Mouse (Mus musculus) testis, adult 2 months (tissue): ENCODE results near the gene Cntd1. TPM values are rescaled to one million over a fixed set of nuclear protein-coding genes. Genes with fewer than 3 reads are reported as not detected.
A peak's percentile ranks its signal among the peaks of the same experiment; 100 is the strongest.
"Not testable (repeated sequence)": the region's sequence is repeated elsewhere in the genome, so short reads cannot be mapped to it uniquely, and the experiment has no call there.

Experiments used
- H3K27ac ChIP-seq: fragments of 200-500 bp; 2 replicates; pipeline ENCODE4 v1.5.1; 2012; ENCODE audit warnings: low read depth, low read length; ENCODE audit not compliant: control insufficient read depth, insufficient read depth
- H3K27me3 ChIP-seq: fragments of 200-500 bp; 2 replicates; pipeline ENCODE4 v1.6.1; 2012; ENCODE audit warnings: mild to moderate bottlenecking, low read length, moderate library complexity; ENCODE audit not compliant: control insufficient read depth, insufficient read depth
- H3K36me3 ChIP-seq: fragments of 200-500 bp; 2 replicates; pipeline ENCODE4 v1.6.1; 2012; ENCODE audit warnings: mild to moderate bottlenecking, low read length; ENCODE audit not compliant: control insufficient read depth, insufficient read depth
- H3K4me1 ChIP-seq: fragments of 200-500 bp; 2 replicates; pipeline ENCODE4 v1.6.1; 2012; ENCODE audit warnings: low read length; ENCODE audit not compliant: control insufficient read depth, insufficient read depth
- H3K4me3 ChIP-seq: fragments of 200-500 bp; 2 replicates; pipeline ENCODE4 v1.5.1; 2012; ENCODE audit warnings: low read depth, mild to moderate bottlenecking, low read length, moderate library complexity, mixed read lengths; ENCODE audit not compliant: control insufficient read depth
- CTCF ChIP-seq: fragments of 200-500 bp; IDR thresholded peaks from 2 replicates; pipeline ENCODE4 v1.5.1; 2012; ENCODE audit warnings: low read depth, mild to moderate bottlenecking, inconsistent platforms, low read length, moderate library complexity; ENCODE audit not compliant: control insufficient read depth, insufficient read depth, insufficient replicate concordance
- POLR2A ChIP-seq: fragments of 200-500 bp; IDR thresholded peaks from 2 replicates; pipeline ENCODE4 v1.6.1; 2012; ENCODE audit warnings: low read depth, mild to moderate bottlenecking, inconsistent platforms, low read length, moderate library complexity; ENCODE audit not compliant: control insufficient read depth
- polyA plus RNA-seq: library from polyadenylated mRNA; depleted of rRNA; stranded (reverse); fragments of >200 nt; gene quantifications from 2 replicates; pipeline ENCODE4 v1.2.3, GENCODE M21; 2012

Gene Cntd1
- polyA plus RNA-seq, 1 experiment, result 54.6 TPM

GRCm38 (mm10) chr11:101315082-101315650 is 36.4 kb downstream of the Cntd1 start:
- peak overlapping the region; percentile 99 for H3K27ac ChIP-seq
- no peaks in the 10 kb centered on the region for H3K27me3 ChIP-seq
- TF ChIP-seq POLR2A (no peak), CTCF (no peak)
- H3K4me1 ChIP-seq, result peaks cover 6% of the 10 kb centered on the region
- peaks cover 1% of the 10 kb centered on the region; the same call in 1 of the 2 replicates for H3K36me3 ChIP-seq
- peak overlapping the region; percentile 100 for H3K4me3 ChIP-seq

GRCm38 (mm10) chr11:101315665-101316500 is 37.1 kb downstream of the Cntd1 start, which contains the start of gene Psme3:
Psme3 (plus strand) TSS chr11:101316213.
- peaks cover 1% of the 10 kb centered on the region; the same call in 1 of the 2 replicates for H3K36me3 ChIP-seq
- H3K4me3 ChIP-seq, result peak within 1 kb of the TSS; percentile 100
- peaks cover 6% of the 10 kb centered on the region for H3K4me1 ChIP-seq
- peak within 1 kb of the TSS; percentile 99 for H3K27ac ChIP-seq
- TF ChIP-seq POLR2A, result peak; percentile 83
- no peak for TF ChIP-seq CTCF
- H3K27me3 ChIP-seq, result no peaks in the 10 kb centered on the region

- H3K27me3 ChIP-seq, result no peaks in the 10 kb centered on the region
- H3K36me3 ChIP-seq, result peaks cover 1% of the 10 kb centered on the region; the same call in 1 of the 2 replicates
- peaks cover 6% of the 10 kb centered on the region for H3K4me1 ChIP-seq
- peak overlapping the region; percentile 99 for H3K27ac ChIP-seq
- TF ChIP-seq POLR2A, result peak; percentile 70; the same call in 1 of the 2 replicates
- TF ChIP-seq CTCF, result no peak
- H3K4me3 ChIP-seq, result peak overlapping the region; percentile 100
Observed at GRCm38 (mm10) chr11:101316501-101316917, 37.7 kb downstream of the Cntd1 start.

GRCm38 (mm10) chr11:101323609-101324008 is 44.8 kb downstream of the Cntd1 start:
- Histone ChIP-seq H3K4me3 (no peak overlapping the region), H3K27me3 (no peaks in the 10 kb centered on the region), H3K36me3 (no peaks in the 10 kb centered on the region; the same call in 1 of the 2 replicates), H3K4me1 (no peaks in the 10 kb centered on the region), H3K27ac (no peak overlapping the region)
- TF ChIP-seq POLR2A (no peak), CTCF (peak; percentile 79; the same call in 1 of the 2 replicates)

- Histone ChIP-seq H3K27ac (no peak within 1 kb of the TSS), H3K4me1 (no peaks in the 10 kb centered on the region), H3K4me3 (peak within 1 kb of the TSS; percentile 6), H3K27me3 (no peaks in the 10 kb centered on the region), H3K36me3 (no peaks in the 10 kb centered on the region; the same call in 1 of the 2 replicates)
- TF ChIP-seq CTCF, result no peak
Observed at GRCm38 (mm10) chr11:101324763-101325162, 46.0 kb downstream of the Cntd1 start, which contains the start of gene Aoc2. Aoc2 (plus strand) TSS chr11:101325063.

GRCm38 (mm10) chr11:101325201-101325600 is 46.4 kb downstream of the Cntd1 start:
- H3K27ac ChIP-seq, H3K4me1 ChIP-seq, H3K36me3 ChIP-seq, H3K4me3 ChIP-seq, H3K27me3 ChIP-seq: not testable (repeated sequence)

GRCm38 (mm10) chr11:101326147-101326546 is 47.3 kb downstream of the Cntd1 start:
- Histone ChIP-seq H3K4me3 (peak overlapping the region; percentile 40), H3K27me3 (no peaks in the 10 kb centered on the region), H3K36me3 (no peaks in the 10 kb centered on the region; the same call in 1 of the 2 replicates), H3K4me1 (no peaks in the 10 kb centered on the region), H3K27ac (no peak overlapping the region)
- TF ChIP-seq CTCF, result no peak
- TF ChIP-seq POLR2A, result peak; percentile 22; the same call in 1 of the 2 replicates
